Mouse (Mus musculus) retina, postnatal 1 day (tissue): ENCODE results near the gene Clba1.
A peak's percentile ranks its signal among the peaks of the same experiment; 100 is the strongest.

ENCODE experiments used
- DNase-seq: peaks from one replicate; pipeline ENCODE4 v3.0.0-alpha.2; 2012

Clba1 gene

DNA sequence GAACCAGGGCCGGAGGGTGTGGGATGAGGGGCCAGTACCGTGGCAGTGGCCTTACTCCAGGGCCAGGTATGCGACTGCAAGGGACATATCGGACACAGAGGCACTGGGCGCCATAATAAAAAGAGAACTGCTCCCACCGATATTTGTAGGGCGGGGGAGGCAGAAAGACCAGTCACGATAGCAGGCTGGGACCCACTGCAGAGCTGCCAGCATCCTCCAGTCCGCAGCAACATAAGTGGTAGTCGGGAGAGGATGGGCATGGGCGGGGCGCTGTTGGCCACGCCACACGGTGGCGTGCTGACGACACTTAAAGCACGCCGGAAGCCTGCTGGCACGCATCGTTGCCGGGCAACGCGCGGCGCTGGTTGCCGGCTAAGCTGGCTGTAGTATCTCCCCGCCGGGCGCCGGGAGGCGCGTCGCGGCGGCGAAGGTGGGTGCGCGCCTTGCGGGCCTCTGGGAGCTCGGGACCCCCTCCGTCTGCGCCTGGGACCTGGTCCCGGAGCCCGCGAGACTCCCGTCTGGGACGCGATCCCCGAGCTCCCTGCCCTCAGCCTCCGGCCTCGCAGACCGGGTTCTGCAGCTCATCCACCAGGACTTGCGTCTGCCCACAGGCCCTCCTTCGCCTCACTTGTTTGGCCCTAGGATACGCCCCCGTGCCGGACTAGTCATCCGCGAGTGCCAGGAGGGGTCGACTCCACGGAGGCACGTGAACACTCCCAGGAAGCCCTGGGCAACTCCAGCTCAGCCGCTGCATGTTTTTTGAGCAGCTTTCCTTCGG, at the start of gene Clba1:
Gene Clba1 (plus strand): TSS at position 351 of the 778 bp plus-strand sequence.
- peak; percentile 97 for DNase-seq

DNA sequence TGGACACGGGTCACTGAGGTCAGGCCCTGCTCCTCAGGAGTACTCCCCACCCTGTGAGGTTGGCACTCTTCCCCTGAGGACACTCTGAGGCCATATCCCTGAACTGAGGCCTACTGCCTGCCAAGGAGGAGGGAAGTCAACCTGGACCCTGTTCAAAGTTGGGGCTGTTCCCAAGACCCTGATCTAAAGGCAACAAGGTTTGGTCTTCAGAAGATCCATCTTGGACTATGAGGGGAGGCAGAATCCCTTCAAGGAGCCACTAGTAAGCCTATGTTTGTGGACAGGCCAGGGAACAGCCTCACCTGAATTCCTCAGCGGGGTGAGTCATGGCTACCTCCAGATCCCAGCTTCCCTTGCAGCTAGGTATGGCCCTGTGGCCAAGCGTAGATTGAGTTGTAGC, 49.3 kb upstream of the Clba1 start:
- no peak for DNase-seq

DNA sequence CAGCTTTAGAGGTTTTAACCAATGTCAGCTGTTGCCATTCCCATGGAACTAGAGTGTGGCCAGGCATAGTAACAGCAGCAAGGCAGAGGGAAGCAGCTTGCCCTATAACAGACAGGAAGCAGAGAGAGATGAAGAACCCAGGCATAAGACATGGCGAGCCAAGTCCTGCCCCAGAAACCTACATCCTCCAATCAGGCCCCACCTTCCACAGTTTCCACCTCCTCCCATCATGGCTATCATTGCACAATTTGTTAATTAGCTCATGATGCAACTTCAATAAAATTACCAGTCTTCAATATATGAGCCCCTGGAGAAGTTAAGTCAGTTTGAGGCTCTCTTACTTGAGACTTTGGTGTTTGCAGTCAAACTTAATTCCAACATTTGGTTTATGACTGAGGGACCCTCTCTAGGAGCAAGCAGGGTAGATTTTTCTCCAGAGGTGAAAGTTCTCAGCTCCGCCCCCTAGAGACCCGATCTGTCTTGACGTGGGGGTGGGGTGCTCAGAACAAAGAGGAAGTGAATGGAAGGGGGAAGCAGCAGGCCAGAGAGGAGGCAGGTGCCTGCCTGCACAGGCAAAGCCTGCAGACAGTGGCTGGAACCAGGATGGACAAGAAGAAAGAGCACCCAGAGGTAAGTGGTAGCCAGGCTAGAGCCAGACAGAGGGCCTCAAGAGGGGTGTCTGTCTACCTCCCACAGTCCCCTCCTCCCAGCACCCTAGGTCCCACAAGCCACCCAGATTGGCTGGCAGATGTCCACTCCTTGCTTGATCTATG, 48.4 kb upstream of the Clba1 start, which contains the start of gene Pld4:
Gene Pld4 (plus strand): TSS at position 502 of the 773 bp plus-strand sequence.
- no peak for DNase-seq

DNA sequence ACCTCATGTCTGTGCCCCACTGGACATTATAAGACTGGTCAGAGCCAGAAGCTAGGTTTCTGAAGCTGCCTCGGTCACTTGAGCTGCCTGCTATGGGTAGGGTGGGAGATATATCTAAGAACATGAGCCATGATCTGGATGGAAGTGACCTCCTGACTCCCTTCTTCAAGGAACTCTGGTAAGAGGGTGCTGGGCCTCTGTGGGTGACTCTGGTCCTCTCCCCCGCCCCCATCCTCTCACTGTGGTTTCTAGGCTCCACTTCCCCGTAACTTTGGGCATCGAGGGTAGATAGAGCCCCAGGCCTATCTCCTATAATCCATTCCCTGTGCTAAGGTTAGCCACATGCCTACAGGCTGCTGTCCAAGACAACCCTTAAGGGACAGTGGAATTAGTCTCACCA, 47.3 kb upstream of the Clba1 start:
- no peak for DNase-seq

DNA sequence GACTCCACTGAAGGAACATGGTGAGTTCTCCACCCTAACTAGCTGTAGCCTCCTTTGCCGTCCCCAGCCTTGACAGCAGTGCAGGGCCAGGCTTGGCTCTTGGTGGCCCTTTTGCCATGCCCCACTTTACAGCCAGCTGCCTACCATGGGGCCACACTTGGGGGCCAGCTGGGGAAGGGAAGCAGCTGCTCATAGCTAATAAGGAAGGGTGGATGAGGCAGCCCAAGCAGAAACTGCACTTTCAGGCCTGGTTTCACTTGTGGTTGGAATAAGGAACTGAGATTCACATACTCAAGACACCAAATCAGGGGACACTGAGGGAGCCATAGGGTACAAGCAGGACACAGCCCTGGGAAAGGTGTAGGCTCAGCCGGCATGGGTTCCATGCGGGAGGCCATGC, 46.7 kb upstream of the Clba1 start:
- DNase-seq = no peak

DNA sequence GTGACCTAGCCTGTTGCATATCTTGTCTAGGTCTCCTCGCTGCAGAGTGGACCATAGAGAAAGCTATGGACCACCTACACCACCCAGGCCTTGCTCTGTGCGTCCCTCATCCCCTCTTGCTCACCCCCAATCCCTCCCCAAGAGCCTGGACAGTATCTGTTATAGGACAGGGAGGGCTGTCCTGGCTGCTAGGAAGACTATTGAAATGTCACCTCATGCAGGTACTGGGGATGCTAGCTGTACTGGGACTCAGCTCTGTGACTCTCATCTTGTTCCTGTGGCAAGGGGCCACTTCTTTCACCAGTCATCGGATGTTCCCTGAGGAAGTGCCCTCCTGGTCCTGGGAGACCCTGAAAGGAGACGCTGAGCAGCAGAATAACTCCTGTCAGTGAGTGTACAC, 45.6 kb upstream of the Clba1 start:
- DNase-seq = no peak

DNA sequence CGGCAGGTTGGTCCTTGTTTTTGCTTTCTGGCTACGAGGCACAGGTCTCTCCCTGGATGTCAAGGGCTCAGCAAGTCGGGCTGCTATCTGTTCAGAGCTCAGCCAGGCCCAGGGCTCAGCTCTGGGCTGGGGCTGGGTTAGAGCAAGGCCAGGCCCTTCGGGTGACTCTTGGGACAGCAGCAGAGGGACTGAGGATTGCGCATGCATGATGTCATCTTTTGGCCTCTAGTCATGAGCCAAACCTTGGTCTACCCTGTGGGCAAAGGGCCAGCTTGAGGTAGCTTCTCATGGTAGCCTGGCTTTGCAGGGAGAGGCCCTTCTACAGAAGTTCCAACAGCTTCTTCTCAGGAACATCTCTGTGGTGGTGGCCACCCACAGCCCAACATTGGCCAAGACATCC, 44.6 kb upstream of the Clba1 start:
- DNase-seq = no peak

DNA sequence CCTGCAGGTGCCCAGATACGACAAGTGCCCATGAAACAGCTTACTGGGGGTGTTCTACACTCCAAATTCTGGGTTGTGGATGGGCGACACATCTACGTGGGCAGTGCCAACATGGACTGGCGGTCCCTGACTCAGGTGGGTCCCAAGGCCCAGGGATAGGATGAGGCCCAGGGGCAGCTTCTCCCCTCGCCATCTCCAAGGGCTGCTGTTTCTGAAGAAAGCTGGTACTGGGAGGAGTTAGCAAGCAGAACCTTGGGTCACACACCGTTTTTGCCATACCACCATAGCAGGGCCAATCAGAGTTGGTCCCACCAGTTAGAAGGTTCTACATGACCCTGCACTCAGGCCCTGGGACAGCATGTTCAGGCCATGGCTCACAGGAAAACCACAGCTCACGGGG, 43.7 kb upstream of the Clba1 start:
- no peak for DNase-seq

DNA sequence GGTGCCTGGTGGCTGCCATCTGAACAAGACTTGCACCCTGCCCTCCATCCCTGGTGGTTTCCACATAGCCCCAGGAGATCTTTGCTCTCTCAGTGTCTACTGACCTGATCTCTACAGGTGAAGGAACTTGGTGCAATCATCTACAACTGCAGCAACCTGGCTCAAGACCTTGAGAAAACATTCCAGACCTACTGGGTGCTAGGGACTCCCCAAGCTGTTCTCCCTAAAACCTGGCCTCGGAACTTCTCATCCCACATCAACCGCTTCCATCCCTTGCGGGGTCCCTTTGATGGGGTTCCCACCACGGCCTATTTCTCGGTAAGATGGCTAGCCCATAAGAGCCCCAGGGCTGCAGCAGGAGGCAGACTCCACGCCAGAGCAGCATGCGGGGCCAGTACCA, 42.2 kb upstream of the Clba1 start:
- no peak for DNase-seq

DNA sequence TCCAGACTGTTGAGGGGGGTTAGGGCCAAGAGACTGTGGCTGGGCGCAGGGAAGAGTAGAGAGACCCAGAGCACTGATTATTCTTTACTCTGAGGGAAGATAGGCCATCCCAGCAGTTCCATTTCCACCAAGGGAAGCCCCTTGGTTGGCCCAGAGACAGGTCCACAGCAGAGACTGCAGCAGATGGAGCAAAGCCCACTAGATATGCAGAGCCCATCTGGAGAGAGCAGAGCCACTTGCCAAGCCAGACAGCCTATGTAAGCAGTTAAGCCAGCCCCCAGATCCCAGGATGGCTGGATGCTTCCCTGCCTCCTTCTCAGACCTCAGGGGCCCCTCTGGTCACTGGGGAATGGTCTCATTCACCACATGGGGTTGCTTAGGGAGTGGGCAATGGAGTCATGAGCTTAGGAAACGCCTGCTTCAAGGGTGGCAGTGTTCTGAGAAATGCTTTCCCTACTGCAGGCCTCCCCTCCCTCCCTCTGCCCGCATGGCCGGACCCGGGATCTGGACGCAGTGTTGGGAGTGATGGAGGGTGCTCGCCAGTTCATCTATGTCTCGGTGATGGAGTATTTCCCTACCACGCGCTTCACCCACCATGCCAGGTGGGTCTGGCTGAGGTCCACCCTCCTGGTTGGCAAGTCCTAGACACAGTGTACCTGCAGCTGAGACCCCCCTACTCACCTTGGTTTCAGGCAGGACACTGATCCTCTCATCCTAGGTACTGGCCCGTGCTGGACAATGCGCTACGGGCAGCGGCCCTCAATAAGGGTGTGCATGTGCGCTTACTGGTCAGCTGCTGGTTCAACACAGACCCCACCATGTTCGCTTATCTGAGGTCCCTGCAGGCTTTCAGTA, 41.5 kb upstream of the Clba1 start:
- no peak for DNase-seq

DNA sequence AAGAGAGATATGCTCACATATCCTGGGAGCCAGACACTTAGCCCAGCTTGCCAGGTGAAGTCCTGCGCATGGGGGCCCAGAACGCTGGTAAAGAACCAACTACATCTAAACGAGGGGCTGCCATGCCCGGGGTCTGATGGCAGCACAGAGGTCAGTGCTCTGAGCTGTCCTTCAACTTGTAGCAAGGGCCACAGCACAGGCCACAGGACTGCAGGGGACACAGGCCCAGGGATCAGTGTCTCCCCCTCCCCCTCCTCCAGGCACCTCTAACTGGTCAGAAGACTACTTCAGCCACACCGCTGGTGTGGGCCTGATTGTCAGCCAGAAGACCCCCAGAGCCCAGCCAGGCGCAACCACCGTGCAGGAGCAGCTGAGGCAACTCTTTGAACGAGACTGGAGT, 40.6 kb upstream of the Clba1 start:
- no peak for DNase-seq

DNA sequence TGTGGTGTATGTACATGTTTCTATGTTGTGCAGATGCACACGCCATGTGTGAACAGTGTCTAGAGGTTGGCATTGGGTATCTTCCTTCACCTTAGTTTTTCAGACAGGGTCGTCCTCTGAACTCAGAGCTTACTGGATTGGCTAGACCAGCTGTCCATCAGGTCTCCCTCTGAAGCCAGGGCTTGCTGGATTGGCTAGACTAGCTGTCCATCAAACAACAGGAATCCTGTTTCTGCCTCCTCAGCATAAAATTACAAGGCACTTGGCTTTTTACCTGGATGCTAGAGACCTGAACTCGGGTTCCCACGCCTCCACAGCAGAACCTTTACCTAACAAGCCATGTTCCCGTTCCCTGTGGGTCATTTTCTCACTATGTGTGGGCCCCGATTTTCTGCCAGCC, 39.7 kb upstream of the Clba1 start:
- peak; percentile 76 for DNase-seq

DNA sequence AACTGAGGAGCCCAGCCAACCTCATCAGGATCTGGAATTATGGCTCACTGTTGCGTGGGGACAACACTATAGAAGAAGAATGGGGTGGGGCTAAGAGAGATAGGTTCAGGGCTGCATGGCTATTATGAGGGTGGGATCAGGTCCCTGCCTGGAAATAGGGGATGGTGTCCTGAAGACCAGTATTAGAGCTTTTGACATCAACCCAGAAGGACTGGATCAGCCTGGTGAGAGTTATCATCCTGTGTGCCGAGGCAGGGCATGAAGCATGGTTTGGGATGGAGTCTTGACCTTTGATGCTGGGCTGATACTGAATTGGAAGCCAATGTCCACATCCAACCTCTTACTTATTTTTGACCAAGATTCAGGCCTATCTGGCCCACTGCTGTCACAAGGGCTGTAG, 39.0 kb upstream of the Clba1 start:
- no peak for DNase-seq

DNA sequence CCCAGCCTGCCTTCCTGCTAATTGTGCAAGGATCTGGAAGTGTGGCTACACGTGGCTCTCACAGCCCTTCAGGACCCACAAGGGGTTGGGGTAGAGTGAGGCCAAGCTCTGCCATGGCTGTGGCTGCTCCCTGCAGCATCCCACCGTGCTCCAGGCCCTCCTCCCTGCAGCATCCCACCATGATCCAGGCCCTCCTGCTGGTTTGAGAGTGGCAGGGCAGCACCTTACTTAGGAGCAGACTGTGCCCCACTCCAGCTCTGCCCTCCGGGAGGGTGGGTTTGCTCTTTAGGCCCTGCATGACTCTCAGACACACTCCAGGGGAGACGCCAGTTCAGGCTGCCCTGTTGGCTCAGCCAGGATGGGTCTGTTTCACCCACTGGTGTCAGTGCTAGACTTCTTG, 38.3 kb upstream of the Clba1 start:
- no peak for DNase-seq

DNA sequence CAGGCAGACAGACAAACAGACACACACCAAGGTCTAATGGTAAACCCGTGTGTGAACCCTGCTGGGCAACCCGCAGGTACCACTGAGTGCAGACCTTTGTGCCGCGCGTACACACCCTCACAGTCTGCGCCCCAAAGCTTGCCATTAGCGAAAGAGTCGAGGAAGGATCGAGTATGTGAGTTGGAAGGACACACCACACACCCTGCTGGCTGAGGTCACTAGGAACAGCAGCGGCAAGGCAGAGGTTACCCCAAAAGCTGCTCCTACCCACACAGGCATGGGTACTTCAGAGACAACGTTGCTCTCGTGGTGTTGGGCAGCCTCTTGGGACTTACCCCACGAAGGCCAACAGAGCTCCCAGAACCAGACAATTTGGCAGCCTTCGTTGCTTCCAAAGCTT, 36.4 kb upstream of the Clba1 start:
- DNase-seq = no peak

DNA sequence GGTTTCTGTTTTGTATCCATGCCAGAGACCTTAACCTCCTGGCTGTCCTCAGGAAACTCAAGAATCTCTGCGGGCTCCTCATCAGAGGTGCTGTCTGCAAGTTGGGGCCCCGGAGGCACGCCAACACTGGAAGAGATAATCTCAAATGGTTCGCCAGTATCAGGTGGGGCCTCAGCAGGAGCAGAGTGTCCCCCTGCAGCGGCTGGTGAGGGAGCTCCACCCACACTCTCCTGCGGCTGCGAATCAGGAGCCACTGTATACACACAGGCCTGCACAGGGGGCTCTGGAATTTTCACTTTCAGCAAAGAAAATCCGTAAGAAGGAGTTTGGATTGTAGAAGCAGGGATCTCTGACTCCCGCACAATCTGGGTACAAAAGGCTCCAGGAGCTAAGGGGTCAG, 35.4 kb upstream of the Clba1 start:
- DNase-seq = no peak

DNA sequence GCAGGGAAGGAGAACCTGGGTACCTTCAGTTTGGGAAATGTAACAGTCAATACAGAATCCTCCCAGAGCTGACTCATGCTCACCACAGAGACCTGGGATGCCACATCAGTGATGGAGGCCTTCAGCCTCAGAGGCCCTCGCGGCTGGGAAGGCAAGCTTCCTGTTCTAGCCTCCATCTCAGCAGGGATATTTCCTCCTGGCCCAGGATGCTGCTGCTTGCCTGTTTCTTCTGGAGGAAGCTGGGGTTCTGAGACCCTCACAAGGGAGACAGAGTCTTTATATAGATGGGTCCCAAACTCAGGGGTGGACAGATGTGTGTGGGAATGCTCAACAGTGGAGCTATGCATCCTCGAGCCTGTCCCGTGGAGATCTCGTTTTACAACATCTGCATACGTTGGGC, 34.7 kb upstream of the Clba1 start:
- DNase-seq = no peak

DNA sequence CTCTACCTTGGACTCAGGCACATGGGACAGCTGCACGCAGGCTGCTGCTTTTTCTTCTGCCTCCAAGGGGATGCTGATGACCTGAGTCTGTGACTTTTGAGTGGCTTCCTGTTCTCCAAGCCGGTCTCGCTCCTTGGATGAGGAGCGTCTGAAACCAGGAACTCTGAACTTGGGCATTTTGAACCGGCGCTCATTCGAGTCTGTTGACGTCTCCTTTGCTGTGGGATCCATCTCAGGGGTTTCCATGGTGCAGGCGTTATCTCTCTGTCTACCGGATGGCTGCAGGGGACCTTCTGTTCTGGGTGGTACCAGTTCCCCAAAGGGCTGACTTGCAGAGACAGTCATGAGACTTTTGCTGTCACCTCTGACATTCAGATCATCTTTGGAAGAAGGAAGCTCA, 34.3 kb upstream of the Clba1 start:
- DNase-seq = no peak

DNA sequence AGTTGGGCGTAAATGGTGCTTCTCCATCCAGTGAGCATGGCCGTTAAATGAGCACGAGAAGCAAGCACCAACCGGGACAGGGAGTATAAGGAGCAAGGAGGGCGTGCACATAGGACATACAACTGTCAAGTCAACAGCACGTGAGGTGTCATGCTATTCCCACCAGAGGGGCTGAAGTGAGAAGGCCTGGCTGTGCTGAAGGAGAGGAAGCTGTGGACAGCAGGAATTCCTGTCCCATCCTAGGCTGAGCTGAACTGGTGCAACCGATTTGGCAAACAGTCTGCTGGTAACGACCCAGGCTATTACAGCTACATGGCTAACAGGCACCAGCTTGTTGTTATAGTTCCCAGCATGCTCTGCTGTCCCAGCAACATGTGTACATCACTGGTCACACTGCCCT, 17.7 kb upstream of the Clba1 start:
- DNase-seq = no peak

DNA sequence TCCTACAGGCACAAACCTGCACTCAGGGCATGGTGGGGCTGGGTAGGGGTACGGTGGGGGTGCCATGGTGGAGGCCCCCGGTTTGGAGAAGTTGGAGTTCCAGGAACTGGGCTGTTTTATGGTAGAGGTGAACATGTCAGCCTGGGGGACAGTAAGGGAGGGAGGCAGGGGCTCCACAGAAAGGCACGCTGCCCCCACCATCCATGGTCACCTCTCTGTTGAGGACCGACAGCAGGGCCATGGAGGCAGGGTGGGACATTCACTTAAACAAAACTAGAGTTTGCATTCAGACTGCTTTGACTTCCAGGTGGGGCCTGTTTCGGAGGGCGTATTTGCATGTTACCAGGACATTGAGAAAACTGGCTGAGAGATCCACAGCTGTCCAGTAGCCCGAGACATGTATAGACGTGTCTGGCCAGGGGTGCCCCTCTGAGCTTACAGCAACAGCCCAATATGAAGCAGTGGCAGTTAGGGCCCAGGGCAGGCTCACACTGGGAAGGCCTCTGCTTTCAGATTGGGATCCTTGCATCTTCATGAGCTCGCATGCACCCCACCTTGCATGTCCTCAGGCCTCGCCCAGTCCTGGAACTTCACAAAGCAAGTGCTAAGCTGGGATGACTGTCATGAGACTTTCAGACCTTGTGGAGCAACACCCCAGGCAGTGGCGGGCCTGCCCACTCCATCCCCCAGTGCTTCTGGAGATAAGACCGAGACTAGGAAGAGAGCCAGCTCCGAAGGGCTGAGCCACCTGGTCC, 15.0 kb upstream of the Clba1 start:
- DNase-seq = no peak

DNA sequence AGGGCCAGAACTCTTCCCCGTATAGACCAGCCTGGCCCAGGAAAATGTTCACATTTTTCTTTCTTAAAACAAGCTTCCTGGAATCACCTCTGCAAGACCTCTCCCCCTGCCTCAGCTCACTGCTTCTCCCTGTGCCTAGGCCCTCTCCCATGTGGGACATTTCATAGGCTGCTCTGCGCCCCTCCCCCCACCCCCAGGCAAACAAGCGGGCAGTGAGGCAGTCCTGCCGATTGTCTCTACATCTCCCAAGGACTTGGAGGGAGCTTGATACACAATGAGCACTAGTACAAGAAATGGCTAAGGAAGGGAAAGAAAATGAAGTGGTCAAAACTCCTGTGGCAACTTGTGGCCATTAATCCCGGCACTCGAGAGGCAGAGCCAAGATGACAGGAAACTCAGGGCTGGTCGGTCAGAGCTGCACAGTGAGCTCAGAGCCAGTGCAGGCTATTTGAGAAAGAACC, 14.4 kb upstream of the Clba1 start:
- no peak for DNase-seq

DNA sequence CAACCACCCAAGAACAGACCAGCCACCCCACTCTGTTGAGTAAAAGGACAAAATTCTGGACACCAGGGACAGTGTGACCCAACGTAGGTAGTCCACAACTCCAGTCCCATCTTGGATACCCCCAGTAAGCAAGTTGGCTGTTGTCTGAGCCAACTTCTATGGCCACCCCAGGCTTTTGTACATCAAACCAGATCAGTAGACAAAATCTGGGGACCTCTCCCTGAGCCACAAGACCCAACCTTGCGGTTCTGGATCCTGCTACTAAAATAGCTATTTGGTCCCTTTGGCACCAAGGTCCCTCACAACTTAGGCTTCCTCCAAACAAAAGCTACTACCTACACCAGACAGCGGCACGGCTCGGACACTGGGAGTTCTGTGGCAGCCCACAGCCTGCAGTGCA, 13.7 kb upstream of the Clba1 start:
- no peak for DNase-seq
